Mouse (Mus musculus): ENCODE results near the gene Sys1. TPM values are rescaled to one million over a fixed set of nuclear protein-coding genes. Genes with fewer than 3 reads are reported as not detected.

Gene Sys1
- total and polyA plus RNA-seq, 3 experiments: 85.8 to 94.3 TPM; not detected in 1

DNA sequence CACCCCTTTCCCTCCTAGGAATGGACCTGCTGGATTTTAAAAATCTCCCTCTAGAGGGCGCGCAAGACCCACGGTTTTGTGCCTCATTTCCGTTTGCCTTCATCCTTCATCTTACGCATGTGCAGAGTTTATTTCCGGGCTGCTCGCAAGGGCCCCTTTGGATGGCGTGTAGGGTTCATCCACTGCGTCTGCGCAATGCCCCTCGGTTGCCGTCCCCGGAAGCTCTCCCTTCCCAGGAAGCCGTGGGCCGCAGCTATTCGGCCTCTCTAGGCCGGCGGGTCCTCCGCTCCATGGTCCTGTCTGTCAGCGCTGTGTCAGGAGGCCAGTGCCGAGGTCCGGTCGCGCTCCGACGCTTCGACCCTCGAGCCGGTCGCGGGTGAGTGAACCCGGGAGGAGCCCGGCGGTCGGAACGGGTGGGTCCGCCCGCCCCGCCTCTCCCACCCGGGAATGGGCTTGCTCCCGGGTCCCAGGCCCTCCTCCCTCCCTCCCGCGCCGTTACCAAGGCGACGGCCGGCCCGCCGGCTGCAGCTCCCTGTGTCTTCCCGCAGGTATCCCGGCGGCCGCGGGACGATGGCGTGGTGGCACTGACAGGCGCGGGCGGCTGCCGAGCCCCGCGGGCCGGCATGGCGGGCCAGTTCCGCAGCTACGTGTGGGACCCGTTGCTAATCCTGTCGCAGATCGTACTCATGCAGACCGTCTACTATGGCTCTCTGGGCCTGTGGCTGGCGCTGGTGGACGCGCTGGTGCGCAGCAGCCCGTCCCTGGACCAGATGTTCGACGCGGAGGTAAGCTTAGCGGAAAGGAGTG lies 4.2 kb downstream of the Sys1 start, which contains the start of gene Gm20458:
Gene Gm20458, plus strand, starts transcription at position 223 of the 807 bp plus-strand sequence.
- peak within 1 kb of the TSS; percentile 70 to 100 for H3K4me3 ChIP-seq (ENCODE audit: control insufficient read depth in 1 of 2, insufficient read depth in 1 of 2, low read depth in 2 of 2, low read length in 2 of 2)
- peak; percentile 98 for DNase-seq (ENCODE audit: low read depth, low spot score)
- H3K27ac ChIP-seq (ENCODE audit: control insufficient read depth, low read depth, low read length): peak within 1 kb of the TSS; percentile 47
- TF ChIP-seq GATA1 (IDR thresholded peaks at IDR 0.05; ENCODE audit: low read depth, low read length) (0 out of 2 replicates have a peak, but pooled peaks have one; percentile 17), EP300 (IDR thresholded peaks at IDR 0.05; ENCODE audit: low read depth in 1 of 2, low read length in 2 of 2) (0 out of 4 replicates have a peak, but pooled peaks of 1 of the 2 experiments have one; percentile 16), NRF1 (IDR thresholded peaks at IDR 0.05; ENCODE audit: insufficient read depth, low read depth, low read length, poor library complexity, severe bottlenecking) (peak; percentile 98), JUND (IDR thresholded peaks at IDR 0.05; ENCODE audit: low read depth, low read length) (no peak), CHD1 (IDR thresholded peaks at IDR 0.05; ENCODE audit: low read depth, low read length) (no peak), E2F4 (IDR thresholded peaks at IDR 0.05; ENCODE audit: borderline replicate concordance, low read depth, low read length) (no peak; the same call in 1 of the 2 replicates), TAL1 (IDR thresholded peaks at IDR 0.05; ENCODE audit: low read length) (no peak), POLR2AphosphoS5 (IDR thresholded peaks at IDR 0.05; ENCODE audit: borderline replicate concordance, low read depth, low read length) (no peak), ZNF384 (IDR thresholded peaks at IDR 0.05; ENCODE audit: low read depth, low read length) (peak; percentile 53; the same call in 1 of the 2 replicates), GABPA (IDR thresholded peaks at IDR 0.05; ENCODE audit: low read depth, low read length) (no peak; the same call in 1 of the 2 replicates), TCF12 (IDR thresholded peaks at IDR 0.05; ENCODE audit: low read depth, low read length) (peak; percentile 62), ZKSCAN1 (IDR thresholded peaks at IDR 0.05; ENCODE audit: low read depth, low read length) (no peak), ETS1 (IDR thresholded peaks at IDR 0.05; ENCODE audit: low read depth, low read length) (peak; percentile 42; the same call in 1 of the 2 replicates), MEF2A (IDR thresholded peaks at IDR 0.05; ENCODE audit: extremely low read depth, insufficient replicate concordance, low read depth, low read length, poor library complexity, severe bottlenecking) (no peak), USF2 (IDR thresholded peaks at IDR 0.05; ENCODE audit: borderline replicate concordance in 1 of 2, insufficient read depth in 1 of 2, low read depth in 1 of 2, low read length in 2 of 2) (no peak), POLR2A (IDR thresholded peaks at IDR 0.05; ENCODE audit: control insufficient read depth in 1 of 2, insufficient read depth in 1 of 2, low read depth in 1 of 2, low read length in 2 of 2, poor library complexity in 1 of 2) (peak; percentile 66 to 73; a peak in 2 of 4 replicates), SIN3A (IDR thresholded peaks at IDR 0.05; ENCODE audit: low read length) (peak; percentile 96), RAD21 (IDR thresholded peaks at IDR 0.05; ENCODE audit: low read depth, low read length) (peak; percentile 73), HCFC1 (IDR thresholded peaks at IDR 0.05; ENCODE audit: low read depth, low read length) (peak; percentile 98), CTCF (IDR thresholded peaks at IDR 0.05 in 2 of 3, conservative IDR thresholded peaks at IDR 0.05 in 1 of 3; ENCODE audit: control insufficient read depth in 1 of 3, insufficient read depth in 1 of 3, low read depth in 2 of 3, low read length in 3 of 3, poor library complexity in 1 of 3, severe bottlenecking in 1 of 3) (peak; percentile 59 to 88 (median 72)), NELFE (IDR thresholded peaks at IDR 0.05; ENCODE audit: low read depth, low read length) (peak; percentile 68), ZMIZ1 (IDR thresholded peaks at IDR 0.05; ENCODE audit: low read depth, low read length) (no peak), CHD2 (IDR thresholded peaks at IDR 0.05; ENCODE audit: low read length) (peak; percentile 23; the same call in 1 of the 2 replicates), MYC (IDR thresholded peaks at IDR 0.05; ENCODE audit: low read depth, low read length) (peak; percentile 83), MAZ (IDR thresholded peaks at IDR 0.05; ENCODE audit: low read depth, low read length) (peak; percentile 87; the same call in 1 of the 2 replicates), USF1 (IDR thresholded peaks at IDR 0.05; ENCODE audit: low read depth, low read length) (peak; percentile 41), ELF1 (IDR thresholded peaks at IDR 0.05; ENCODE audit: low read depth, low read length) (peak; percentile 100), UBTF (IDR thresholded peaks at IDR 0.05; ENCODE audit: borderline replicate concordance, insufficient read depth, low read depth, low read length) (no peak), MAX (IDR thresholded peaks at IDR 0.05; ENCODE audit: low read length) (peak; percentile 31; the same call in 1 of the 2 replicates), MAFK (IDR thresholded peaks at IDR 0.05; ENCODE audit: borderline replicate concordance, low read depth, low read length) (no peak), MYB (IDR thresholded peaks at IDR 0.05; ENCODE audit: low read depth, low read length) (no peak), BHLHE40 (IDR thresholded peaks at IDR 0.05; ENCODE audit: borderline replicate concordance, low read depth, low read length) (no peak), MXI1 (IDR thresholded peaks at IDR 0.05; ENCODE audit: low read depth, low read length) (peak; percentile 81), ZC3H11A (IDR thresholded peaks at IDR 0.05; ENCODE audit: low read depth, low read length) (peak; percentile 37)

More for the DNA sequence above, 4.2 kb downstream of the Sys1 start, which contains the start of gene Gm20458:
- H3K27me3 ChIP-seq (ENCODE audit: control insufficient read depth in 1 of 2, insufficient read depth in 2 of 2, low read length in 2 of 2): no peaks in the 10 kb centered on the region; a peak in 1 of 4 replicates
- H3K4me1 ChIP-seq (ENCODE audit: control insufficient read depth in 1 of 2, insufficient read depth in 2 of 2, low read length in 2 of 2): peaks cover 6 to 8% of the 10 kb centered on the region in 2 experiments; a peak in 2 of 4 replicates
- H3K79me2 ChIP-seq (ENCODE audit: control insufficient read depth, insufficient read depth, low read length, poor library complexity): peaks cover 21% of the 10 kb centered on the region
- peak within 1 kb of the TSS; percentile 85 for H3K9ac ChIP-seq (ENCODE audit: control insufficient read depth, low read depth, low read length, poor library complexity, severe bottlenecking)
- H3K36me3 ChIP-seq (ENCODE audit: control insufficient read depth in 1 of 2, insufficient read depth in 2 of 2, low read length in 2 of 2): peaks cover 0 to 12% of the 10 kb centered on the region in 2 experiments; a peak in 2 of 4 replicates
- no peaks in the 10 kb centered on the region for H3K9me3 ChIP-seq (replicated peaks; ENCODE audit: insufficient read depth, low read length)
